In the genomic region with DNA sequence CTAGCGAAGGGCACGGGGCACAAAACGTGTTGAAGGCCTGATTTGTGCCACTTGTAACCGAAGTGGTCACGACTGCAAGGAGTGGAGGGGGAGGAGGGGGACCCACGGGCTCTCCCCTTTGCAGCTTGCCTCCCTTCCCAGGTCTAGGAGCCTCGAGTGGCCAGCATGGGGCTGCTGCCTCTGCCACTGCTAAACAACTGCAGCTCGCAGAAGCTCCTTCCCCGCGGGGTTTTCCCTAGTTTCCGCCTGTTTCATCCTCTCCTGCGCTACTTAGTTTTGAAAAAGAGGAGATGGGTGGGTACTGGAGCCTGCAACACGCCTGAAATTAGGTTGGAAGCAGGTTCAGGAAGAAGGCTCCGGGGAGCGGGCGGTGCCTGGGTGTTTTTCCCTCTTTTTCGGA, we compare ENCODE assay signal across 8 mouse cellular contexts.
DNase-seq lines count a peak whose midpoint lies in the region; ATAC-seq and TF ChIP-seq lines count a peak whose summit lies in the region.

No protein-coding gene starts in this region.

- H3K9ac ChIP-seq in limb, embryonic 12.5 days (replicated peaks), result no peak overlapping the region
- H3K9ac ChIP-seq in stomach, postnatal 0 days (ENCODE audit: low read length), result no peak overlapping the region

- peak overlapping the region; percentile 60 for H3K4me2 ChIP-seq in limb, embryonic 12.5 days
- H3K4me2 ChIP-seq in stomach, postnatal 0 days (replicated peaks; ENCODE audit: low read depth), result no peak overlapping the region

- peak; percentile 14 for DNase-seq in embryo, embryonic 10.5 days (ENCODE audit: low spot score)
- DNase-seq in embryo, embryonic 10 days (ENCODE audit: low spot score), result no peak
- peak; percentile 29 for DNase-seq in retina, embryonic 14.5 days (ENCODE audit: low spot score)
- DNase-seq in retina, postnatal 1 day, result no peak
- no peak for DNase-seq in stomach, postnatal 0 days (ENCODE audit: low spot score)
- no peak for DNase-seq in thymus, adult 18-20 months
- no peak for DNase-seq in spleen, postnatal 36 days (ENCODE audit: low spot score in 2 of 2)

- WGBS in limb, embryonic 12.5 days, result under 1% methylated on average over 17 of the region's 17 CpGs
- 6% methylated on average over 17 of the region's 17 CpGs for WGBS in stomach, postnatal 0 days

- no peaks in the 10 kb centered on the region for H3K9me3 ChIP-seq in limb, embryonic 12.5 days
- H3K9me3 ChIP-seq in stomach, postnatal 0 days (ENCODE audit: control insufficient read depth, low read length), result no peaks in the 10 kb centered on the region

- no peak for TF ChIP-seq EP300 in stomach, postnatal 0 days (optimal IDR thresholded peaks at IDR 0.05)

- no peak overlapping the region; the same call in 1 of the 2 replicates for H3K4me3 ChIP-seq in limb, embryonic 12.5 days (replicated peaks)
- peak overlapping the region; percentile 2; the same call in 1 of the 2 replicates for H3K4me3 ChIP-seq in stomach, postnatal 0 days (ENCODE audit: low read depth, low read length)

- no peak overlapping the region for H3K27ac ChIP-seq in limb, embryonic 12.5 days
- no peak overlapping the region for H3K27ac ChIP-seq in stomach, postnatal 0 days (replicated peaks)

- H3K27me3 ChIP-seq in limb, embryonic 12.5 days, result peaks cover 94% of the 10 kb centered on the region
- H3K27me3 ChIP-seq in stomach, postnatal 0 days (ENCODE audit: control insufficient read depth, insufficient read depth, low read length), result peaks cover 24% of the 10 kb centered on the region; the same call in 1 of the 2 replicates

- TF ChIP-seq CTCF in stomach, postnatal 0 days (IDR thresholded peaks at IDR 0.05; ENCODE audit: low read depth), result no peak

- no peak for ATAC-seq in limb, embryonic 12.5 days (ENCODE audit: insufficient number of reproducible peaks, insufficient read depth, low FRiP score, low TSS enrichment, low read depth)
- no peak for ATAC-seq in stomach, postnatal 0 days (ENCODE audit: low FRiP score, low TSS enrichment)

- no peaks in the 10 kb centered on the region for H3K36me3 ChIP-seq in limb, embryonic 12.5 days
- H3K36me3 ChIP-seq in stomach, postnatal 0 days (ENCODE audit: control insufficient read depth, insufficient read depth, low read length), result no peaks in the 10 kb centered on the region

- H3K4me1 ChIP-seq in limb, embryonic 12.5 days (replicated peaks), result peaks cover 20% of the 10 kb centered on the region
- H3K4me1 ChIP-seq in stomach, postnatal 0 days (replicated peaks; ENCODE audit: control insufficient read depth, insufficient read depth), result no peaks in the 10 kb centered on the region

Comparison
In these comparisons a context has a peak if more than half of its experiments do, and no peak if none do; other contexts are left out.
1. DNase-seq: peak in embryo, embryonic 10.5 days (single experiment) and retina, embryonic 14.5 days (single experiment); none in embryo, embryonic 10 days (single experiment), retina, postnatal 1 day (single experiment), stomach, postnatal 0 days (single experiment), thymus, adult 18-20 months (0 of 2) and spleen, postnatal 36 days (0 of 2).